Mouse (Mus musculus) small intestine, adult 2 months (tissue): ENCODE results near the gene Psmb10. TPM values are rescaled to one million over a fixed set of nuclear protein-coding genes. Genes with fewer than 3 reads are reported as not detected.

Experiments
- H3K27ac ChIP-seq: fragments of 200-500 bp; 2 replicates; pipeline ENCODE4 v1.5.1; 2012; ENCODE audit warnings: low read depth, low read length, control low read depth, inconsistent platforms; ENCODE audit not compliant: insufficient read depth
- H3K27me3 ChIP-seq: fragments of 200-500 bp; 2 replicates; pipeline ENCODE4 v1.6.1; 2012; ENCODE audit warnings: mild to moderate bottlenecking, moderate library complexity, low read length, inconsistent platforms; ENCODE audit not compliant: control insufficient read depth, insufficient read depth
- H3K36me3 ChIP-seq: fragments of 200-500 bp; 2 replicates; pipeline ENCODE4 v1.6.1; 2012; ENCODE audit warnings: mild to moderate bottlenecking, low read length, control low read depth, inconsistent platforms; ENCODE audit not compliant: control insufficient read depth, insufficient read depth
- H3K4me1 ChIP-seq: fragments of 200-500 bp; 2 replicates; pipeline ENCODE4 v1.6.1; 2012; ENCODE audit warnings: low read length, inconsistent platforms, mixed read lengths; ENCODE audit not compliant: control insufficient read depth, insufficient read depth, insufficient read length
- H3K4me3 ChIP-seq: fragments of 200-500 bp; 2 replicates; pipeline ENCODE4 v1.5.1; 2012; ENCODE audit warnings: low read depth, mild to moderate bottlenecking, control low read depth, inconsistent platforms, low read length, moderate library complexity
- CTCF ChIP-seq: fragments of 200-500 bp; IDR thresholded peaks from 2 replicates; pipeline ENCODE4 v1.5.1; 2012; ENCODE audit warnings: low read depth, mild to moderate bottlenecking, control low read depth, inconsistent platforms, low read length, moderate library complexity, mixed read lengths; ENCODE audit not compliant: insufficient replicate concordance, insufficient read length; ENCODE audit errors: extremely low read depth
- POLR2A ChIP-seq: fragments of 200-500 bp; IDR thresholded peaks from 2 replicates; pipeline ENCODE4 v1.6.1; 2012; ENCODE audit warnings: low read depth, mild to moderate bottlenecking, control low read depth, inconsistent platforms, low read length, moderate library complexity
- WGBS: fragments of 180-500 bp; shearing (Covaris S2); methylation state at CpG from one replicate; pipeline ENCODE4 v1.1.7; 2018; 5-methylcytosine and 5-hydroxymethylcytosine counted together
- polyA plus RNA-seq: library from polyadenylated mRNA; depleted of rRNA; stranded (reverse); fragments of >200 nt; gene quantifications from 2 replicates; pipeline ENCODE4 v1.2.3, GENCODE M21; 2012

The Psmb10 gene
- polyA plus RNA-seq, 1 experiment: 1,032 TPM

- 31% methylated on average over 8 of the region's 8 CpGs for WGBS
- H3K27me3 ChIP-seq: no peaks in the 10 kb centered on the region; the same call in 1 of the 2 replicates
- H3K4me3 ChIP-seq: no peak overlapping the region
- H3K27ac ChIP-seq: no peak overlapping the region
- peaks cover 16% of the 10 kb centered on the region for H3K36me3 ChIP-seq
- H3K4me1 ChIP-seq: 0 out of 2 replicates have a peak, but pooled peaks cover 3% of the 10 kb centered on the region
- peak; percentile 87; the same call in 1 of the 2 replicates for TF ChIP-seq CTCF
- TF ChIP-seq POLR2A: no peak
Measured at GRCm38 (mm10) chr8:105930602-105931001, 7.6 kb downstream of the Psmb10 start.

DNA sequence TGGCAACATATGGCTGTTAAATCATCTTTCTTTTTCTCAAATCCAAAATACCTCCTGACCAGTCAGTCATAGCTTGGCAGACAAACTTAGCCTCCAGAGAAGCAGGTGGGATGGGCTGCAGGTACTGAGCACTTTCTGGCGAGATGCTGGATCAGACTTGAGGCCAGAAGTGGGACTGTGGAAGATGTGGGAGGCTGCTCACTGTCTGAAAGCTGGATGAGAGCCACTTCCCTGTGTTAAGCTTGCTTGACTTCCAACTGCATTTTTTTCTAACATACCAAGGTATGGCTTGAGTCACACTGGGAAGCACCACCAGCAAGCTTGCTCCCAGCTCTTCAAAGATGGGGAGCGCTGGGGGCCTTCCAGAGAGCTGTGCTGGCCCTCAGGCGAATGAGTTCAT, 13.1 kb downstream of the Psmb10 start:
- H3K27me3 ChIP-seq: no peaks in the 10 kb centered on the region; the same call in 1 of the 2 replicates
- no peak overlapping the region for H3K4me3 ChIP-seq
- H3K27ac ChIP-seq: no peak overlapping the region
- no peaks in the 10 kb centered on the region for H3K4me1 ChIP-seq
- peaks cover 3% of the 10 kb centered on the region; the same call in 1 of the 2 replicates for H3K36me3 ChIP-seq
- 88% methylated on average over 3 of the region's 3 CpGs for WGBS
- no peak for TF ChIP-seq CTCF

DNA sequence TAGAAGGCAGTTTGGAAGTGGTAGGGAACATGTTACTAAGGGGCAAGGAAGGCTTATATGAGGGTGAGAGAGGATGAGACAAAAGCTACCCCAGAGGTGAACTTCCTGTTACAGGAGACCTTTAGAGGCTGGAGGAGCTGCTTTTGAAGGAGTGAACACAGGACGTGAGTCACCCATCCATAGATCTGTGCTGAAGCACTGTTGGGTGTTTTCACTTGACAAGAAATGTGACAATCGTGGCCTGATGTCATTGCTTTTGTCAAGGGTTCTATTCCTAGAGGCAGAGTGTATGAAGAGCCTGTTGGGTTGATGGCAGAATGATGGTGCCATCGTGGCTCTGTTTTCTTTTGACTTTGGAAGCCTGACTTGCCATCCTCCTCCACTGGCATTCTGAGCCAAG, 18.9 kb downstream of the Psmb10 start:
- WGBS: 83% methylated on average over 3 of the region's 3 CpGs
- Histone ChIP-seq H3K4me3 (no peak overlapping the region), H3K27ac (no peak overlapping the region), H3K27me3 (no peaks in the 10 kb centered on the region), H3K36me3 (0 out of 2 replicates have a peak, but pooled peaks cover 3% of the 10 kb centered on the region), H3K4me1 (no peaks in the 10 kb centered on the region)
- TF ChIP-seq POLR2A: no peak

- no peaks in the 10 kb centered on the region for H3K4me1 ChIP-seq
- H3K36me3 ChIP-seq: peaks cover 2% of the 10 kb centered on the region; the same call in 1 of the 2 replicates
- WGBS: 21% methylated on average over 16 of the region's 16 CpGs
- TF ChIP-seq CTCF: no peak
- no peak for TF ChIP-seq POLR2A
- peak overlapping the region; percentile 94 for H3K4me3 ChIP-seq
- peak overlapping the region; percentile 34; the same call in 1 of the 2 replicates for H3K27ac ChIP-seq
- H3K27me3 ChIP-seq: no peaks in the 10 kb centered on the region
Measured at GRCm38 (mm10) chr8:105900941-105901616, 37.2 kb downstream of the Psmb10 start.

GRCm38 (mm10) chr8:105900180-105900940, 37.9 kb downstream of the Psmb10 start, which contains the start of gene Pskh1:
Gene Pskh1, plus strand, starts transcription at chr8:105900441.
- H3K27ac ChIP-seq: peak within 1 kb of the TSS; percentile 34
- no peaks in the 10 kb centered on the region for H3K27me3 ChIP-seq
- TF ChIP-seq POLR2A (peak; percentile 70), CTCF (no peak)
- peaks cover 2% of the 10 kb centered on the region; the same call in 1 of the 2 replicates for H3K36me3 ChIP-seq
- WGBS: under 1% methylated on average over 68 of the region's 68 CpGs
- no peaks in the 10 kb centered on the region for H3K4me1 ChIP-seq
- peak within 1 kb of the TSS; percentile 94 for H3K4me3 ChIP-seq

DNA sequence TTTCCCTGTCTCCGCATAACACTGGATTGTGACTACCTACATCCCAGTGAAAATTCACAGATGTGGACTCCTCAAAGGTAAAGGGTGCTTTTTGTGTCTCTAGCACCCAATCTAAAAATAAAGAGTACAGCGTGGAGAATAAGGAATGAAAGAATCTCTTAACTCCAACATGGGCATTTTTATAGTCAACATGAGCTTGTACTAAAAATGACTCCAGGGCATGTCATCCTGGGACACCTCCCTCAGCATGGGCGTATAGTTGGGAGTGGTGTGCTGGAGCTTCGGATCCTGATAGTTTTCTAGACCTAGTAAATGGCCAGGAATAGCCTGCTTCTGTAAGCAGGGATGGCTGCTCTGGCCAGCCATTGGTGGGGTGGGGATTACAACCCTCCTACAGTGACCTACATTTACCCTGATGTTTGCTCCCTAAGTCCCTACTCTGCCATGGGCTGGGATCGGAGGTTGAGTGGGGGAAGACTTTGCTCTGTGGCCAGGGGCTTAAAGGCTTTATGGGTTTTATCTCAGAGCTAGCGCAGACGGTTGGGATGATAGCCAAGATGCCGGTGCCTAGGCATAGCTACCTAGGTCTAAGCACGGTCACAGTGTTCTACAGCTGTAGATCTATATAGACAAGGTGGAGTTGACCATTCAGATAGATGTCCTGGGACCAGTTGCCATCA, 40.3 kb downstream of the Psmb10 start:
- Histone ChIP-seq H3K4me3 (no peak overlapping the region), H3K27ac (no peak overlapping the region), H3K36me3 (no peaks in the 10 kb centered on the region), H3K27me3 (no peaks in the 10 kb centered on the region), H3K4me1 (no peaks in the 10 kb centered on the region)
- TF ChIP-seq CTCF: no peak
- 47% methylated on average over 9 of the region's 9 CpGs for WGBS

- TF ChIP-seq POLR2A (no peak), CTCF (no peak)
- 33% methylated on average over 11 of the region's 11 CpGs for WGBS
Measured at GRCm38 (mm10) chr8:105893339-105893738, 44.9 kb downstream of the Psmb10 start, which contains the start of gene Nrn1l. Gene Nrn1l, plus strand, starts transcription at chr8:105893567.

More at GRCm38 (mm10) chr8:105893339-105893738, 44.9 kb downstream of the Psmb10 start, which contains the start of gene Nrn1l:
- Histone ChIP-seq H3K27ac (no peak within 1 kb of the TSS), H3K27me3 (no peaks in the 10 kb centered on the region), H3K4me3 (no peak within 1 kb of the TSS), H3K36me3 (peaks cover 36% of the 10 kb centered on the region), H3K4me1 (no peaks in the 10 kb centered on the region)
